Mouse (Mus musculus) CH12.LX (cell line): ENCODE results near the gene Gramd1b. TPM values are rescaled to one million over a fixed set of nuclear protein-coding genes. Genes with fewer than 3 reads are reported as not detected.

ENCODE experiments used
- DNase-seq: peaks from one replicate; pipeline ENCODE4 v3.0.0-alpha.2; 2013; ENCODE audit errors: extremely low read depth
- H3K27ac ChIP-seq: 2 replicates; pipeline ENCODE4 v1.5.1; 2012; ENCODE audit warnings: low read depth, mild to moderate bottlenecking, control low read depth, moderate library complexity; ENCODE audit not compliant: insufficient read depth
- H3K27me3 ChIP-seq: replicated peaks from 2 replicates; pipeline ENCODE3; 2012; ENCODE audit warnings: inconsistent platforms
- H3K36me3 ChIP-seq, 2 experiments: replicated peaks in 1 of 2; 2 replicates each; pipeline versions ENCODE3 to v1.6.1; 2012; ENCODE audit warnings: inconsistent platforms in 1 of 2, low read length in 1 of 2, mild to moderate bottlenecking in 1 of 2, mixed read lengths in 1 of 2, moderate library complexity in 1 of 2; ENCODE audit not compliant: control insufficient read depth in 1 of 2, insufficient read depth in 1 of 2
- H3K4me1 ChIP-seq, 2 experiments: 2 replicates each; pipeline ENCODE4 v1.6.1; 2012; ENCODE audit warnings: inconsistent platforms in 1 of 2, moderate library complexity in 1 of 2; ENCODE audit not compliant: insufficient read depth in 2 of 2, control insufficient read depth in 1 of 2
- H3K4me2 ChIP-seq: 2 replicates; pipeline ENCODE4 v1.6.1; 2012; ENCODE audit warnings: low read depth, mild to moderate bottlenecking, control low read depth; ENCODE audit not compliant: poor library complexity, insufficient read depth, severe bottlenecking
- H3K4me3 ChIP-seq, 3 experiments: fragments of 150-350 bp in 1 of 3; sonication (generic) in 1 of 3; replicated peaks in 1 of 3; 2 replicates each; pipeline versions ENCODE3 to v1.5.1; 2011 to 2012; ENCODE audit warnings: low read depth in 2 of 3, low read length in 2 of 3, mild to moderate bottlenecking in 2 of 3, moderate library complexity in 2 of 3, control low read depth in 1 of 3, improper control_type of control experiment in 1 of 3, inconsistent platforms in 1 of 3, mixed read lengths in 1 of 3; ENCODE audit not compliant: poor library complexity in 1 of 3
- H3K79me2 ChIP-seq: replicated peaks from 2 replicates; pipeline ENCODE4 v1.6.1; 2012; ENCODE audit warnings: mild to moderate bottlenecking, moderate library complexity; ENCODE audit not compliant: control insufficient read depth, poor library complexity, insufficient read depth, severe bottlenecking; ENCODE audit errors: extremely low read depth
- H3K9ac ChIP-seq: 2 replicates; pipeline ENCODE4 v1.6.1; 2012; ENCODE audit warnings: low read depth, mild to moderate bottlenecking, control low read depth, moderate library complexity; ENCODE audit not compliant: insufficient read depth
- H3K9me3 ChIP-seq: replicated peaks from 2 replicates; pipeline ENCODE3; 2012; ENCODE audit warnings: low read length, inconsistent platforms, mixed read lengths
- BHLHE40 ChIP-seq: IDR thresholded peaks from 2 replicates; pipeline ENCODE4 v1.6.1; 2011; ENCODE audit warnings: mild to moderate bottlenecking, low read depth, low read length, improper control_type of control experiment
- CHD1 ChIP-seq: IDR thresholded peaks from 2 replicates; pipeline ENCODE4 v1.6.1; 2012; ENCODE audit warnings: low read depth, low read length, improper control_type of control experiment, inconsistent platforms
- CHD2 ChIP-seq: IDR thresholded peaks from 2 replicates; pipeline ENCODE4 v1.6.1; 2011; ENCODE audit warnings: low read length, improper control_type of control experiment
- E2F4 ChIP-seq: IDR thresholded peaks from 2 replicates; pipeline ENCODE4 v1.6.1; 2011; ENCODE audit warnings: low read depth, low read length, improper control_type of control experiment; ENCODE audit not compliant: insufficient replicate concordance
- ELF1 ChIP-seq: IDR thresholded peaks from 2 replicates; pipeline ENCODE4 v1.6.1; 2014; ENCODE audit warnings: low read depth, mild to moderate bottlenecking, inconsistent platforms, low read length, improper control_type of control experiment
- EP300 ChIP-seq: IDR thresholded peaks from 2 replicates; pipeline ENCODE4 v1.6.1; 2011; ENCODE audit warnings: low read length, improper control_type of control experiment
- GABPA ChIP-seq: IDR thresholded peaks from 2 replicates; pipeline ENCODE4 v1.6.1; 2012; ENCODE audit warnings: low read depth, low read length, improper control_type of control experiment, inconsistent platforms; ENCODE audit not compliant: insufficient replicate concordance
- HCFC1 ChIP-seq: IDR thresholded peaks from 2 replicates; pipeline ENCODE4 v1.6.1; 2012; ENCODE audit warnings: low read depth, mild to moderate bottlenecking, inconsistent platforms, low read length, improper control_type of control experiment
- IRF4 ChIP-seq: IDR thresholded peaks from 2 replicates; pipeline ENCODE4 v1.6.1; 2014; ENCODE audit warnings: low read depth, mild to moderate bottlenecking, inconsistent platforms, low read length, improper control_type of control experiment
- JUN ChIP-seq: IDR thresholded peaks from 2 replicates; pipeline ENCODE4 v1.6.1; 2011; ENCODE audit warnings: low read depth, mild to moderate bottlenecking, low read length, improper control_type of control experiment, moderate library complexity; ENCODE audit not compliant: insufficient read depth
- MAFK ChIP-seq: IDR thresholded peaks from 2 replicates; pipeline ENCODE4 v1.6.1; 2011; ENCODE audit warnings: low read length, improper control_type of control experiment; ENCODE audit not compliant: insufficient replicate concordance
- MAX ChIP-seq: IDR thresholded peaks from 2 replicates; pipeline ENCODE4 v1.6.1; 2011; ENCODE audit warnings: low read length, improper control_type of control experiment
- MAZ ChIP-seq: IDR thresholded peaks from 2 replicates; pipeline ENCODE4 v1.6.1; 2012; ENCODE audit warnings: low read depth, mild to moderate bottlenecking, inconsistent platforms, low read length, improper control_type of control experiment, moderate library complexity
- MEF2A ChIP-seq: IDR thresholded peaks from 2 replicates; pipeline ENCODE4 v1.6.1; 2014; ENCODE audit warnings: low read depth, mild to moderate bottlenecking, inconsistent platforms, low read length, improper control_type of control experiment, borderline replicate concordance
- MXI1 ChIP-seq: IDR thresholded peaks from 2 replicates; pipeline ENCODE4 v1.6.1; 2011; ENCODE audit warnings: mild to moderate bottlenecking, low read depth, low read length, improper control_type of control experiment
- MYC ChIP-seq: IDR thresholded peaks from 2 replicates; pipeline ENCODE4 v1.6.1; 2011; ENCODE audit warnings: low read depth, mild to moderate bottlenecking, improper control_type of control experiment, low read length
- NELFE ChIP-seq: IDR thresholded peaks from 2 replicates; pipeline ENCODE4 v1.6.1; 2011; ENCODE audit warnings: low read depth, low read length, improper control_type of control experiment
- PAX5 ChIP-seq: IDR thresholded peaks from 2 replicates; pipeline ENCODE4 v1.6.1; 2012; ENCODE audit warnings: low read length, inconsistent platforms, mixed read lengths
- POLR2A ChIP-seq: IDR thresholded peaks from 2 replicates; pipeline ENCODE4 v1.6.1; 2011; ENCODE audit warnings: low read depth, mild to moderate bottlenecking, improper control_type of control experiment, low read length
- POLR2AphosphoS2 ChIP-seq: IDR thresholded peaks from 2 replicates; pipeline ENCODE4 v1.6.1; 2011; ENCODE audit warnings: low read depth, low read length, improper control_type of control experiment
- RAD21 ChIP-seq: IDR thresholded peaks from 2 replicates; pipeline ENCODE4 v1.6.1; 2011; ENCODE audit warnings: low read depth, mild to moderate bottlenecking, low read length, improper control_type of control experiment, moderate library complexity
- RCOR1 ChIP-seq: conservative IDR thresholded peaks from 2 replicates; pipeline ENCODE4 v1.6.1; 2012; ENCODE audit warnings: low read depth, mild to moderate bottlenecking, inconsistent platforms, low read length, improper control_type of control experiment
- SIN3A ChIP-seq: IDR thresholded peaks from 2 replicates; pipeline ENCODE4 v1.6.1; 2012; ENCODE audit warnings: low read length, improper control_type of control experiment, inconsistent platforms
- SMC3 ChIP-seq: IDR thresholded peaks from 2 replicates; pipeline ENCODE4 v1.6.1; 2011; ENCODE audit warnings: low read depth, low read length, improper control_type of control experiment
- TBP ChIP-seq: conservative IDR thresholded peaks from 2 replicates; pipeline ENCODE4 v1.6.1; 2011; ENCODE audit warnings: low read depth, low read length, improper control_type of control experiment
- TCF12 ChIP-seq: IDR thresholded peaks from 2 replicates; pipeline ENCODE4 v1.6.1; 2014; ENCODE audit warnings: low read depth, mild to moderate bottlenecking, inconsistent platforms, low read length, improper control_type of control experiment
- ZKSCAN1 ChIP-seq: IDR thresholded peaks from 2 replicates; pipeline ENCODE4 v1.6.1; 2012; ENCODE audit warnings: low read depth, inconsistent platforms, low read length, improper control_type of control experiment, borderline replicate concordance
- ZMIZ1 ChIP-seq: IDR thresholded peaks from 2 replicates; pipeline ENCODE4 v1.6.1; 2012; ENCODE audit warnings: low read depth, mild to moderate bottlenecking, inconsistent platforms, low read length, improper control_type of control experiment
- ZNF384 ChIP-seq: IDR thresholded peaks from 2 replicates; pipeline ENCODE4 v1.6.1; 2012; ENCODE audit warnings: low read depth, low read length, improper control_type of control experiment, inconsistent platforms
- dilution Hi-C: fragments of 300-500 bp; cut with MboI; formaldehyde crosslinking; loops from 2 replicates; pipeline ENCODE4 v1.14.3; 2020; ENCODE audit warnings: low sequenced_read_pairs; ENCODE audit not compliant: extremely low pct_unique_long_range_greater_than_20kb, extremely low pct_ligation_motif_present
- in situ Hi-C: fragments of 300-500 bp; cut with MboI; formaldehyde crosslinking; loops from 3 replicates; pipeline ENCODE4 v1.14.3; 2019; ENCODE audit warnings: low sequenced_read_pairs, low pct_ligation_motif_present, low pct_unique_long_range_greater_than_20kb, mixed read lengths
- polyA plus RNA-seq: library from polyadenylated mRNA; unstranded; fragments of >175 nt; gene quantifications from 2 replicates; pipeline ENCODE4 v1.2.1, GENCODE M21; 2012; ENCODE audit warnings: low read depth; ENCODE audit not compliant: insufficient read length
- total RNA-seq, 2 experiments: library from RNA; depleted of rRNA; stranded (reverse); fragments of 300-350 nt in 1 of 2; fragments of >200 nt in 1 of 2; gene quantifications; 2 replicates each; pipeline ENCODE4 v1.2.3; 2012 to 2014

The Gramd1b gene
- total and polyA plus RNA-seq, 3 experiments = 13.3 to 40.8 (median 16.7) TPM

DNA sequence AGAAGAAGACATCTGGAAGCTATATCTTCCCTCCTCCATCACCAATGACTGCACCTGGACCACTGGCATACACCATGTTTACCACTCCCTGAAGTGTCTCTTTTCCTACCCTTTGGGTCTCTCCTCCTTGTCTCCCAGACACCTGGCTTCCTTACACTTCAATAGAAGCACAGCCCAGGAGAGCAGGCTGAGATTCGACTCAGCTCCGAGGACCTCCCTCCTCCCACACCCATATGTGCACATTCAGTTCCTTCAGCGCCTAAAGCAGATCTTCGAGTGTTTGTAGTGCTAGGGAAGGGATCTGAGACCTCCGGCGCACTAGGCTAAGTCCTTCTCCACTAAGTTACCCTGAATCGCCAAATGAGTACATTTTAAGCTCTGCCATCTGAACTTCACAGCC is 127.4 kb downstream of the Gramd1b start:
- Histone ChIP-seq H3K27me3 (no peaks in the 10 kb centered on the region), H3K27ac (no peak overlapping the region), H3K79me2 (no peaks in the 10 kb centered on the region; the same call in 1 of the 2 replicates), H3K9ac (no peak overlapping the region), H3K4me3 (no peak overlapping the region), H3K4me1 (peaks cover 0 to 3% of the 10 kb centered on the region in 2 experiments; a peak in 1 of 4 replicates), H3K4me2 (no peak overlapping the region), H3K9me3 (no peaks in the 10 kb centered on the region), H3K36me3 (peaks cover 10 to 82% of the 10 kb centered on the region in 2 experiments)
- TF ChIP-seq MEF2A = no peak
- no peak for TF ChIP-seq EP300
- no peak for TF ChIP-seq GABPA
- no peak for TF ChIP-seq CHD1
- no peak for TF ChIP-seq ZMIZ1
- no peak for TF ChIP-seq HCFC1
- no peak for TF ChIP-seq IRF4
- no peak for TF ChIP-seq MXI1
- no peak for TF ChIP-seq POLR2A
- TF ChIP-seq BHLHE40 = no peak
- no peak for TF ChIP-seq PAX5
- no peak for TF ChIP-seq ELF1
- TF ChIP-seq TBP = no peak
- no peak for TF ChIP-seq MAFK
- TF ChIP-seq ZKSCAN1 = no peak
- no peak for TF ChIP-seq E2F4
- TF ChIP-seq RAD21 = no peak
- dilution Hi-C loops = no loop called here
- in situ Hi-C loops = loop anchor here (25.0 kb wide), 1 partner anchor 359 kb away; no protein-coding TSS in a partner anchor
- no peak for DNase-seq

GRCm38 (mm10) chr9:40401818-40402217 is 129.4 kb downstream of the Gramd1b start:
- no peak overlapping the region for H3K27ac ChIP-seq
- H3K36me3 ChIP-seq = peaks cover 8 to 75% of the 10 kb centered on the region in 2 experiments
- no peaks in the 10 kb centered on the region for H3K9me3 ChIP-seq
- peaks cover 0 to 10% of the 10 kb centered on the region in 2 experiments; a peak in 2 of 4 replicates for H3K4me1 ChIP-seq
- no peak overlapping the region for H3K4me3 ChIP-seq
- dilution Hi-C loops (no loop called here), in situ Hi-C loops (loop anchor here (25.0 kb wide), 1 partner anchor 360 kb away; no protein-coding TSS in a partner anchor)
- TF ChIP-seq ELF1 = no peak
- TF ChIP-seq SIN3A = no peak
- TF ChIP-seq JUN = no peak
- no peak for TF ChIP-seq NELFE
- TF ChIP-seq PAX5 = no peak
- no peak for TF ChIP-seq POLR2A
- TF ChIP-seq MEF2A = no peak
- no peak for TF ChIP-seq ZNF384
- TF ChIP-seq MAFK = no peak
- no peak for TF ChIP-seq MYC
- no peak for TF ChIP-seq RCOR1
- no peak for TF ChIP-seq TCF12
- no peak for TF ChIP-seq SMC3
- TF ChIP-seq MAX = no peak
- no peak for TF ChIP-seq POLR2AphosphoS2
- no peak for TF ChIP-seq MAZ
- TF ChIP-seq IRF4 = no peak
- no peak for TF ChIP-seq CHD2
- no peak for DNase-seq
- no peak overlapping the region for H3K9ac ChIP-seq
- no peaks in the 10 kb centered on the region for H3K27me3 ChIP-seq
- H3K4me2 ChIP-seq = no peak overlapping the region
- H3K79me2 ChIP-seq = no peaks in the 10 kb centered on the region; the same call in 1 of the 2 replicates
